Mouse (Mus musculus) MEL (cell line): ENCODE data around the gene Atrnl1. TPM values are rescaled to one million over a fixed set of nuclear protein-coding genes. Genes with fewer than 3 reads are reported as not detected.

Experiments
- DNase-seq: peaks from one replicate; pipeline ENCODE4 v3.0.0; 2011; ENCODE audit warnings: low read depth, low spot score
- H3K27ac ChIP-seq: 2 replicates; pipeline ENCODE4 v1.5.1; 2012; ENCODE audit warnings: low read depth, mild to moderate bottlenecking, control low read depth, low read length, moderate library complexity; ENCODE audit not compliant: control insufficient read depth
- H3K27me3 ChIP-seq, 2 experiments: fragments of 150-350 bp in 1 of 2; sonication (generic) in 1 of 2; 2 replicates each; pipeline ENCODE4 v1.6.1; 2012; ENCODE audit warnings: low read length in 2 of 2, mild to moderate bottlenecking in 2 of 2, improper control_type of control experiment in 1 of 2, moderate library complexity in 1 of 2; ENCODE audit not compliant: insufficient read depth in 2 of 2, control insufficient read depth in 1 of 2
- H3K36me3 ChIP-seq, 2 experiments: 2 replicates each; pipeline ENCODE4 v1.6.1; 2012 to 2014; ENCODE audit warnings: low read length in 2 of 2, improper control_type of control experiment in 1 of 2, inconsistent platforms in 1 of 2, mild to moderate bottlenecking in 1 of 2; ENCODE audit not compliant: insufficient read depth in 2 of 2, control insufficient read depth in 1 of 2
- H3K4me1 ChIP-seq, 2 experiments: fragments of 150-350 bp in 1 of 2; sonication (generic) in 1 of 2; 2 replicates each; pipeline ENCODE4 v1.6.1; 2012; ENCODE audit warnings: low read length in 2 of 2, improper control_type of control experiment in 1 of 2, mild to moderate bottlenecking in 1 of 2; ENCODE audit not compliant: insufficient read depth in 2 of 2, control insufficient read depth in 1 of 2
- H3K4me3 ChIP-seq, 2 experiments: fragments of 150-350 bp in 1 of 2; sonication (generic) in 1 of 2; 2 replicates each; pipeline ENCODE4 v1.5.1; 2012; ENCODE audit warnings: low read depth in 2 of 2, low read length in 2 of 2, mild to moderate bottlenecking in 2 of 2, moderate library complexity in 2 of 2, control low read depth in 1 of 2, improper control_type of control experiment in 1 of 2; ENCODE audit not compliant: control insufficient read depth in 1 of 2, insufficient read depth in 1 of 2
- H3K79me2 ChIP-seq: 2 replicates; pipeline ENCODE4 v1.6.1; 2012; ENCODE audit warnings: mild to moderate bottlenecking, low read length, moderate library complexity; ENCODE audit not compliant: control insufficient read depth, poor library complexity, insufficient read depth
- H3K9ac ChIP-seq: 2 replicates; pipeline ENCODE4 v1.6.1; 2012; ENCODE audit warnings: low read depth, mild to moderate bottlenecking, control low read depth, low read length, moderate library complexity; ENCODE audit not compliant: control insufficient read depth, poor library complexity, severe bottlenecking
- H3K9me3 ChIP-seq: fragments of 150-350 bp; sonication (generic); replicated peaks from 2 replicates; pipeline ENCODE4 v1.6.1; 2012; ENCODE audit warnings: mild to moderate bottlenecking, low read length, improper control_type of control experiment, moderate library complexity; ENCODE audit not compliant: insufficient read depth
- BHLHE40 ChIP-seq: IDR thresholded peaks from 2 replicates; pipeline ENCODE4 v1.6.1; 2012; ENCODE audit warnings: low read depth, mild to moderate bottlenecking, inconsistent platforms, low read length, improper control_type of control experiment, borderline replicate concordance
- CHD1 ChIP-seq: IDR thresholded peaks from 2 replicates; pipeline ENCODE4 v1.6.1; 2012; ENCODE audit warnings: low read depth, mild to moderate bottlenecking, inconsistent platforms, low read length, improper control_type of control experiment
- CTCF ChIP-seq, 3 experiments: IDR thresholded peaks in 2 of 3; conservative IDR thresholded peaks in 1 of 3; 2 replicates each; pipeline ENCODE4 v1.5.1; 2011 to 2012; ENCODE audit warnings: low read length in 3 of 3, low read depth in 2 of 3, mild to moderate bottlenecking in 2 of 3, improper control_type of control experiment in 1 of 3, inconsistent platforms in 1 of 3, mixed read lengths in 1 of 3, moderate library complexity in 1 of 3; ENCODE audit not compliant: control insufficient read depth in 1 of 3, insufficient read depth in 1 of 3, poor library complexity in 1 of 3, severe bottlenecking in 1 of 3
- E2F4 ChIP-seq: IDR thresholded peaks from 2 replicates; pipeline ENCODE4 v1.6.1; 2011; ENCODE audit warnings: low read depth, low read length, improper control_type of control experiment, borderline replicate concordance
- ELF1 ChIP-seq: IDR thresholded peaks from 2 replicates; pipeline ENCODE4 v1.6.1; 2014; ENCODE audit warnings: low read depth, mild to moderate bottlenecking, inconsistent platforms, low read length, improper control_type of control experiment, moderate library complexity
- EP300 ChIP-seq, 2 experiments: IDR thresholded peaks; 2 replicates each; pipeline ENCODE4 v1.6.1; 2011; ENCODE audit warnings: improper control_type of control experiment in 2 of 2, low read length in 2 of 2, low read depth in 1 of 2, mild to moderate bottlenecking in 1 of 2
- GABPA ChIP-seq: IDR thresholded peaks from 2 replicates; pipeline ENCODE4 v1.6.1; 2012; ENCODE audit warnings: low read depth, mild to moderate bottlenecking, inconsistent platforms, low read length, improper control_type of control experiment, moderate library complexity
- GATA1 ChIP-seq: IDR thresholded peaks from 2 replicates; pipeline ENCODE4 v1.6.1; 2011; ENCODE audit warnings: low read depth, low read length, improper control_type of control experiment
- KAT2A ChIP-seq: conservative IDR thresholded peaks from 2 replicates; pipeline ENCODE4 v1.6.1; 2012; ENCODE audit warnings: low read depth, low read length, improper control_type of control experiment, inconsistent platforms
- MAFK ChIP-seq: IDR thresholded peaks from 2 replicates; pipeline ENCODE4 v1.6.1; 2011; ENCODE audit warnings: low read depth, mild to moderate bottlenecking, low read length, improper control_type of control experiment, borderline replicate concordance
- MAX ChIP-seq: IDR thresholded peaks from 2 replicates; pipeline ENCODE4 v1.6.1; 2011; ENCODE audit warnings: low read length, improper control_type of control experiment
- MXI1 ChIP-seq: IDR thresholded peaks from 2 replicates; pipeline ENCODE4 v1.6.1; 2011; ENCODE audit warnings: mild to moderate bottlenecking, low read depth, low read length, improper control_type of control experiment
- MYC ChIP-seq: IDR thresholded peaks from 2 replicates; pipeline ENCODE4 v1.6.1; 2011; ENCODE audit warnings: low read depth, mild to moderate bottlenecking, low read length, improper control_type of control experiment, moderate library complexity
- NELFE ChIP-seq: IDR thresholded peaks from 2 replicates; pipeline ENCODE4 v1.6.1; 2011; ENCODE audit warnings: low read depth, low read length, improper control_type of control experiment
- POLR2A ChIP-seq, 2 experiments: IDR thresholded peaks; 2 replicates each; pipeline ENCODE4 v1.6.1; 2011 to 2012; ENCODE audit warnings: low read length in 2 of 2, mild to moderate bottlenecking in 2 of 2, control low read depth in 1 of 2, improper control_type of control experiment in 1 of 2, low read depth in 1 of 2, moderate library complexity in 1 of 2; ENCODE audit not compliant: control insufficient read depth in 1 of 2, insufficient read depth in 1 of 2, poor library complexity in 1 of 2
- POLR2AphosphoS2 ChIP-seq: IDR thresholded peaks from 2 replicates; pipeline ENCODE4 v1.6.1; 2011; ENCODE audit warnings: low read length, improper control_type of control experiment
- POLR2AphosphoS5 ChIP-seq: IDR thresholded peaks from 2 replicates; pipeline ENCODE4 v1.6.1; 2012; ENCODE audit warnings: low read depth, borderline replicate concordance, mild to moderate bottlenecking, inconsistent platforms, low read length, moderate library complexity, mixed read lengths
- RAD21 ChIP-seq: IDR thresholded peaks from 2 replicates; pipeline ENCODE4 v1.6.1; 2011; ENCODE audit warnings: mild to moderate bottlenecking, low read depth, low read length, improper control_type of control experiment
- SIN3A ChIP-seq: IDR thresholded peaks from 2 replicates; pipeline ENCODE4 v1.6.1; 2012; ENCODE audit warnings: low read length, improper control_type of control experiment, inconsistent platforms
- SMC3 ChIP-seq: IDR thresholded peaks from 2 replicates; pipeline ENCODE4 v1.6.1; 2011; ENCODE audit warnings: low read depth, low read length, improper control_type of control experiment
- TCF12 ChIP-seq: IDR thresholded peaks from 2 replicates; pipeline ENCODE4 v1.6.1; 2014; ENCODE audit warnings: low read depth, mild to moderate bottlenecking, inconsistent platforms, low read length, improper control_type of control experiment, moderate library complexity
- UBTF ChIP-seq: IDR thresholded peaks from 2 replicates; pipeline ENCODE4 v1.6.1; 2012; ENCODE audit warnings: low read depth, mild to moderate bottlenecking, inconsistent platforms, low read length, improper control_type of control experiment, moderate library complexity, borderline replicate concordance; ENCODE audit not compliant: insufficient read depth
- USF1 ChIP-seq: IDR thresholded peaks from 2 replicates; pipeline ENCODE4 v1.6.1; 2014; ENCODE audit warnings: low read depth, mild to moderate bottlenecking, inconsistent platforms, low read length, improper control_type of control experiment, moderate library complexity
- USF2 ChIP-seq, 2 experiments: IDR thresholded peaks; 2 replicates each; pipeline ENCODE4 v1.6.1; 2011 to 2012; ENCODE audit warnings: improper control_type of control experiment in 2 of 2, low read length in 2 of 2, borderline replicate concordance in 1 of 2, inconsistent platforms in 1 of 2, low read depth in 1 of 2, mild to moderate bottlenecking in 1 of 2; ENCODE audit not compliant: insufficient read depth in 1 of 2
- ZMIZ1 ChIP-seq: IDR thresholded peaks from 2 replicates; pipeline ENCODE4 v1.6.1; 2012; ENCODE audit warnings: low read depth, mild to moderate bottlenecking, inconsistent platforms, low read length, improper control_type of control experiment, moderate library complexity
- ZNF384 ChIP-seq: IDR thresholded peaks from 2 replicates; pipeline ENCODE4 v1.6.1; 2012; ENCODE audit warnings: low read depth, mild to moderate bottlenecking, inconsistent platforms, low read length, improper control_type of control experiment
- polyA plus RNA-seq, 2 experiments: library from polyadenylated mRNA; stranded (reverse) in 1 of 2; unstranded in 1 of 2; fragments of >175 nt in 1 of 2; fragments of >200 nt in 1 of 2; gene quantifications; 2 replicates each; pipeline versions ENCODE4 v1.2.1 to v1.2.4; 2012; ENCODE audit warnings: low replicate concordance in 2 of 2, low read depth in 1 of 2; ENCODE audit not compliant: insufficient read length in 2 of 2, insufficient read depth in 1 of 2, missing spikeins in 1 of 2
- total RNA-seq: library from RNA; depleted of rRNA; stranded (reverse); fragments of 300-350 nt; gene quantifications from 2 replicates; pipeline ENCODE4 v1.2.3, GENCODE M21; 2012

Gene Atrnl1
- total and polyA plus RNA-seq, 3 experiments: 6.4 to 8.2 TPM; not detected in 1

DNA sequence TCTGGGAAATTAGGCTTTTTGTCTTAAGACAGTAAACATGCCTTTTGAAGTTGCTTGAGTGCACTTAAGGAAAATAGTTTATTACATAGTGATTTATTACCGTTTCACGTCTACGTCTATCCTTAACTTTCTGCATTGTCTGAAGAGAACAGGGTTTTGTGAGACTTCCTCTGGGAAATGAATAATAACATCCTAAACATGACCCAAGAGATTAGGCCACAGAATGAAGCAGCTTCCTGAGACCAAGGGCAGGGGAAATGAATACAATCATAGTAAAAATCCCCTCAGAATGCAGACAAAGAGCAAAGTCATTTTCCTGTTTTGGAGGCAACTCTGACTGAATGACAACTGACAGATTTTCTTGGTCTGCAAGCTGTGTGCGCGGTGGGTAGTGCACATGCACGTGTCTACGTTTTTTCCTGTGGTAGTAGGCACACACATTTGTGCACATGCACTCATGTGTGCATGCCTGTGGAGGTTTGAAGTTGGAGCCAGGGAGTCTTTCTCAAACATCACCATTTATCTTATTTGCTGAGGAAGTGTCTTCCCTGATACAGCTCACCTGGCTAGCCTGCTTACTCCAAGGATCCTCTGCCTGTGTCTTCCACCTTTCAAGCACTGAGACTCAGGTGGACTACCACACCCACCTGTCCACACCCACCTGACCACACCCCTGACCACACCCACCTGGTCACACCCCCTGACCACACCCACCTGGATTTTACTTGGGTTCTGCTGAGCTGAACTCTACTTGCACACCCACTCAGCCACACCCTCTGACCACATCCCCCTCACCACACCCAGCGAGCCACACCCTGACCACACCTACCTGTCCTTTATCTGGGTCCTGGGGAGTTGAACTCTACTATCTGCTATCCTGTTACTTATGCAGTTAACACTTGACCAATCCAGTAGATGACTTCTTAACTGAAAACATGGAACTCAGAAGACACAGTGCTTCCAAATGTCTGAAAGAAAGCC is 47.6 kb downstream of the Atrnl1 start:
- no peak overlapping the region for H3K4me3 ChIP-seq
- no peaks in the 10 kb centered on the region for H3K27me3 ChIP-seq
- peak; percentile 43 for TF ChIP-seq GATA1
- TF ChIP-seq CHD1: no peak
- no peak for TF ChIP-seq MAFK
- TF ChIP-seq ZNF384: no peak
- TF ChIP-seq POLR2A (IDR thresholded peaks at IDR 0.05; ENCODE audit: control insufficient read depth in 1 of 2, insufficient read depth in 1 of 2, low read depth in 1 of 2, low read length in 2 of 2, poor library complexity in 1 of 2): no peak
- peak; percentile 61 to 87; a peak in 3 of 4 replicates for TF ChIP-seq EP300 (IDR thresholded peaks at IDR 0.05; ENCODE audit: low read depth in 1 of 2, low read length in 2 of 2)
- no peak for TF ChIP-seq RAD21
- TF ChIP-seq BHLHE40: no peak
- 0 out of 2 replicates have a peak, but pooled peaks have one; percentile 12 for TF ChIP-seq MAX
- TF ChIP-seq MYC: no peak
- peak; percentile 24; the same call in 1 of the 2 replicates for TF ChIP-seq SIN3A
- peak; percentile 85 for TF ChIP-seq ZMIZ1
- TF ChIP-seq USF1: no peak
- no peak overlapping the region for H3K9ac ChIP-seq
- H3K9me3 ChIP-seq: no peaks in the 10 kb centered on the region
- peak overlapping the region; percentile 80 for H3K27ac ChIP-seq
- DNase-seq: peak; percentile 71
- no peaks in the 10 kb centered on the region for H3K79me2 ChIP-seq
- H3K4me1 ChIP-seq: peaks cover 2 to 6% of the 10 kb centered on the region in 2 experiments
- H3K36me3 ChIP-seq: peaks cover 2 to 4% of the 10 kb centered on the region in 2 experiments; a peak in 3 of 4 replicates

- no peaks in the 10 kb centered on the region for H3K79me2 ChIP-seq
- H3K9me3 ChIP-seq: no peaks in the 10 kb centered on the region
- no peaks in the 10 kb centered on the region for H3K4me1 ChIP-seq
- no peaks in the 10 kb centered on the region; a peak in 1 of 4 replicates for H3K36me3 ChIP-seq
- H3K9ac ChIP-seq: no peak overlapping the region
- H3K4me3 ChIP-seq: no peak overlapping the region
- DNase-seq: no peak
- TF ChIP-seq ELF1 (no peak), MAX (no peak), USF2 (IDR thresholded peaks at IDR 0.05; ENCODE audit: borderline replicate concordance in 1 of 2, insufficient read depth in 1 of 2, low read depth in 1 of 2, low read length in 2 of 2) (no peak), POLR2AphosphoS5 (no peak), KAT2A (no peak), CTCF (IDR thresholded peaks at IDR 0.05 in 2 of 3, conservative IDR thresholded peaks at IDR 0.05 in 1 of 3; ENCODE audit: control insufficient read depth in 1 of 3, insufficient read depth in 1 of 3, low read depth in 2 of 3, low read length in 3 of 3, poor library complexity in 1 of 3, severe bottlenecking in 1 of 3) (no peak), ZMIZ1 (no peak), CHD1 (no peak), POLR2AphosphoS2 (no peak), ZNF384 (no peak), NELFE (no peak), E2F4 (no peak), SMC3 (no peak), MXI1 (no peak), GABPA (no peak), POLR2A (IDR thresholded peaks at IDR 0.05; ENCODE audit: control insufficient read depth in 1 of 2, insufficient read depth in 1 of 2, low read depth in 1 of 2, low read length in 2 of 2, poor library complexity in 1 of 2) (no peak), UBTF (no peak), TCF12 (no peak), SIN3A (no peak)
- H3K27ac ChIP-seq: no peak overlapping the region
- H3K27me3 ChIP-seq: no peaks in the 10 kb centered on the region
Measured at GRCm38 (mm10) chr19:57667011-57667410, 56.2 kb downstream of the Atrnl1 start.
